Mouse (Mus musculus): ENCODE measurements around the gene Tln2. TPM values are rescaled to one million over a fixed set of nuclear protein-coding genes. Genes with fewer than 3 reads are reported as not detected.

Tln2 gene
- total RNA-seq, 2 experiments from 2014 or later, result 82.5 to 83.1 TPM

DNA sequence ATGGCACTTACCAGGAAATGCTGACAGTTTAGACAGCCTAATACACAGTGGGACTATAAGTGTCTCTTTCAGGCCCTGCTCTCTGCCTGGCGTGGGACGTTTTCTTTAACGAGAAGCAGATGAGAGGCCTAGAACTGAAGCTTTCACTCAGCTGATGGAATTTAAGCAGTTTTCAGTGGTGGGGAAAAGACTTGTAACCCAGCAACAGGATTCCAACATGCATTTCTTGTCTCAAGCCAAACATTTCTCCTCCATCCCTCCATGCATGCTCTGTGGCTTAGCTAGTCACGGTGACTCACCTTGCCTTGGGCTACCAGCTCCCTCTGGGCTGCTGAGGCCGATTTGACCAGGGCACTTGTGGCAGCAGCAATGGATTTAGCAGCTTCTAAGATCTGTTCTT is 330.5 kb downstream of the Tln2 start:
- Histone ChIP-seq H3K27ac (no peak overlapping the region), H3K4me3 (no peak overlapping the region)
- no peak for DNase-seq
- intact Hi-C loops (cut with DNase I), result no loop called here
- TF ChIP-seq CTCF (IDR thresholded peaks at IDR 0.05), result no peak

DNA sequence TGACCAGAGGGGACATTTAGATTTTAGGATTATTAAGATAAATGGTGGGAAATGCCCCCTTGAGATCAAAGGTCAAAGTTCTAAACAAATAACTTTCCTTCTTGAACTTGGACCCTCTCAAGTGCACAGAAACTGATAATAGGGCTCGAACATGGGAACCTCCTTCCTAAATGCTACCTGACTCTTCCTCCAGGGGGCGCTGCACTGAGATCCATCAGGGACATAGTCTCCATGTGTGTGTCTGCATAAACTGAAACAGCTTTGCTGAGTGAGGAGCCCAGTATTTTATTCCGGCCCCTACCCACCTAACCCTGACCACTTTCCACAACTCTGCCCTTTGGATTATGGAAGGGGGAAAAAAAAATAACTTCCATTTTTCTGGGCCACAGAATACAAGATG is 339.1 kb downstream of the Tln2 start:
- TF ChIP-seq CTCF (IDR thresholded peaks at IDR 0.05), result peak; percentile 71
- Histone ChIP-seq H3K4me3 (no peak overlapping the region), H3K27ac (no peak overlapping the region)
- peak; percentile 50 for DNase-seq
- intact Hi-C loops (cut with DNase I), result loop anchor here (2.0 kb wide), 1 partner anchor 54 kb away; no protein-coding TSS in a partner anchor

DNA sequence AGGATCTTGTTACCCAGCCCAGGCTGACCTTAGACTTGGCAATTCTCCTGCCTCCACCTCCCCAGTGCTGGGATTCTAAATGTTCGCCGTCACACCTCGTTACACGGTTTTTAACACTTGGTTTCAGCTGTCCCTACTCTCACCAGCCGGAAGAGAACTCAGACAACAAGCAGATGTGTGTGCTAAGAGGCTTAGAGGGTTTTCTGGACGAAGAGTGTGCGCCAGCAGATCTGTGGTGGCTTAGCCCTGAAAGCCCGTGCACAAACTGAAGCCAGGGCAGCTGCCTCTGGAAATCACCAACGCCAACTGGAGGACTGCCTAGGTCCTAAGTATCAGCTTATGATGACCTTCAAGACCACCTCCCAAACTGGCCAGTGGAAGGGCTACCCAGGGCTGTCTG is 341.5 kb downstream of the Tln2 start:
- DNase-seq, result no peak
- TF ChIP-seq CTCF (IDR thresholded peaks at IDR 0.05), result no peak
- no peak overlapping the region for H3K4me3 ChIP-seq
- intact Hi-C loops (cut with DNase I), result no loop called here
- H3K27ac ChIP-seq, result no peak overlapping the region

DNA sequence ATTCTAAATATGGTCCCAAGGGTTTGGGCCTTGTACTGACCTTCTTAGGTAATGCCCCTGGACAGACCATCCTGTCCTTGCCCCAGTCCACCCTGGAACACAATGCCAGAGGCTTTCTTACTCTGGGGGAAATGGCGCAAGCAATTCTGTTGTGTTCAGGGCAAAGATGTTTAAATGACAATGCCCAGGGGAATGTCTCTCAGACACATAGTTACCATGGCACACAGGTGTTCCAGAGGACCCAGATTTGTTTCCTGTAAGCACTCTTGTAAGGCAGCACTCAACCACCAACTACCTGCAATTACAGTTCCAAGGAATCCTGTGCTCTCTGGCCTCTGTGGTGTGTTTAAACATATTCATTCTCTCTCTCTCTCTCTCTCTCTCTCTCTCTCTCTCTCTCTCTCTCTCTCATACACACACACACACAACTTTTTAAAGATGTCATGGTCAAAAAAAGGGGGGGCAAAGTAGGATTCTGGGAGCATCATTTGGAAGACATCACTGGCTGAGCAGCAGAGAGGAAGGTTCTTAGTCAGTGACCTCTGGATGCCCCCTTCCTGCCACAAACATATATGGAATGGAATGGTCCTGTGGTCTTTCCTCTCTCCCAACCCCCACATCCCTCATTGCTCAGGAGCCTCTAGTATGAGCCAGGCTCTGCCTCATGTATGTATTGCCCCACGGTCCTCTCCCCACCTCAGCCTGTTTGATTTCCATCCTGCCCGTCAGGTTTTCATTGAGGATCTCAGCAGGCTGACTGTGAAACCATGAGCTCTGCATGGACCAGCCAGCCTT is 345.1 kb downstream of the Tln2 start:
- Histone ChIP-seq H3K27ac (no peak overlapping the region), H3K4me3 (no peak overlapping the region)
- no peak for TF ChIP-seq CTCF (IDR thresholded peaks at IDR 0.05)
- peak; percentile 13 for DNase-seq
- intact Hi-C loops (cut with DNase I), result loop anchor here (5.0 kb wide), 2 partner anchors 167 to 212 kb away; partner anchors contain the start of gene Tpm1

DNA sequence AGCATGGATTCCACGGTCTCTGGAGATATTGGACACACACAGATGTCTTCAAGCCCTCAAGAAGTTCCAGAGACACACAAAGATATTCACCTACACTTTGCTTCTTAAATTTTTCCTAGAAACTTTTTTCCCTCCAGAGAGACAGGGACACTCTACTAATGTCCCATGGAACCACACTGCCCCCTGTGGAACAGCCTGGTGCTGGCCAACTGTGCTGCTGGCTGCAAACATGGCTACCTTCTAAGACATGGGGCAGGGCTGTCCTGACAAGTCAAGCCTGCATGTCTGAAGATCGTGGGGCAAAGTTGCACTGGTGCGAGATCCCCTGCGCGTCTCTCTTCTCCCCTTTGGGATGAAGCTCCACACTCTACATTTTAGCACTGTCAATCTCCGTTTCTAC is 346.2 kb downstream of the Tln2 start:
- DNase-seq, result peak; percentile 89
- Histone ChIP-seq H3K27ac (peak overlapping the region; percentile 75), H3K4me3 (peak overlapping the region; percentile 48)
- peak; percentile 92 for TF ChIP-seq CTCF (IDR thresholded peaks at IDR 0.05)
- intact Hi-C loops (cut with DNase I), result loop anchor here (5.0 kb wide), 2 partner anchors 166 to 211 kb away; partner anchors contain the start of gene Tpm1

DNA sequence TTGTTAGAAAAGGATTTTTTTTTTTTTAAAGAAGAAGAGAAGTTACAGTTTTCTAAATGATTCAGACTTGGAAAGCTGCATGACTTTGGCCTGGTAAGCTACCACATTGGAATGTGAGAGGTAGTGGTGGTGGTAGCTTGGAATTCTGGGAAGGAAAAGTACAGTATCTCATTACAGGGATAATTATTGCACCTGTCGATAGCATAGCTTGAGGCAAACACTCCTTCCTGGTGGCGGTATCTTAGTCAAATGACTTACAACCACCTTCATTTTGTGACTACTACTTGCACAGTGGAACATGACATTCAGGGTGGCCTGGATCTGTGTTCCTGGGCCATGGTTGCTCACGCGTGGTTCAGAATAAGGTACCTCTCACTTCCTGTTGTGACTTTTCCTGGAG is 348.3 kb downstream of the Tln2 start:
- no peak for DNase-seq
- intact Hi-C loops (cut with DNase I), result loop anchor here (5.0 kb wide), 2 partner anchors 164 to 209 kb away; partner anchors contain the start of gene Tpm1
- H3K4me3 ChIP-seq, result no peak overlapping the region
- H3K27ac ChIP-seq, result no peak overlapping the region
- TF ChIP-seq CTCF (IDR thresholded peaks at IDR 0.05), result no peak

DNA sequence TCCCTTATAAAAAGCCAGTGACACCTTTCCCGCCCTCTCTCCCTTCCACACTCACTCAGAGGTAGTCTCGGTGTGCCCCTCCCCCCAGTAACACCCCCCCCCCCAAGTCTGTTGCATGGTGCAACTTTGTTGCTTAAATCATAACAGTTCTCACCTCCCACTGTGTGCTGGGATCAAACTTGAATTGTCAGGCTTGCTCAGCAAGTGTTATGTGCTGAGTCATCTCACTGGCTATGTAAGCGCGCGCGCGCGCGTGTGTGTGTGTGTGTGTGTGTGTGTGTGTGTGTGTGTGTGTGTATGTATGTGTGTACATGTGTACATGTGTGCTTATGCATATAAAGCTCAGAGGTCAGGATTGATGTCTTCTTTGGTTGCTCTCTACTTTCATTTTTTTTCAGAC is 350.1 kb downstream of the Tln2 start:
- TF ChIP-seq CTCF (IDR thresholded peaks at IDR 0.05), result no peak
- H3K4me3 ChIP-seq, result no peak overlapping the region
- no peak overlapping the region for H3K27ac ChIP-seq
- intact Hi-C loops (cut with DNase I), result no loop called here
- DNase-seq, result no peak

DNA sequence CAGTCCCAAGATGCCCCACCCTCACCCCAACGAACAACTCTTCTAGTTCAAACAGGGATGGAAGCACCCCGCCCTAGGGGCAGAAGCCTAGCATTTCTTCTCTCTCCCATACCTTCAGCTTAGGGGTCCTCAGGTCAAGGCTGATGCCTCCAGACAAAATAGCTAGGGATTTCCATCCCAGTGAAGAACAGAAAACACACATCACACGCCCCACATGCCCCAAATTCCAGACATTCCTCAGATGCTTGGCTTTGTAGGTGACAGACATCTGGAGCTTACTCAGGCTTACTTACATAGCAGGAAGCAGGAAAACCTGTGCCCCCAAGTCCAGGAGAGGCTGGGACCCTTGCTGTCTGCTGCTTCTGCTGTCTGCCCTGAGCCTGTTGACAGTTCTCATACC is 351.1 kb downstream of the Tln2 start:
- DNase-seq, result no peak
- Histone ChIP-seq H3K27ac (0 out of 2 replicates have a peak overlapping the region, but pooled peaks have one; percentile 10), H3K4me3 (no peak overlapping the region)
- intact Hi-C loops (cut with DNase I), result no loop called here
- no peak for TF ChIP-seq CTCF (IDR thresholded peaks at IDR 0.05)

DNA sequence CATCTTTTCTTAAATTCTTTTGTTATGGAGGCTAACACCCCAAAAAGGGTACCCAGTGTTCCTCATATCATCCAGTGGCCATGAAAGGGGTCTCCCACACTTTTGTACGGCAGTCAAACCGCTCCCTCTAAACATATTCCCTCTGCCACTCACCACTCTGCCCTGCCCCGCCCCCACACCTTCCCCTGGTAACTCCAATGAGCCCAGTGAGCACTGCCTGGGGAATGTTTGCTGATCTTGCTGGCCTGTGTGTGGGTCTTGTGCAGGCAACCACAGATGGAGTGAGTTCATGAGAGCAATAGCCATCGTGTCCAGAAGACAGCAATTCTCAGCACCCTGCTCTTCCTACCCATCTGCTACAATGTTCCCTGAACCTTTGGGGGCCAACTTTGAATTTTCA is 354.3 kb downstream of the Tln2 start:
- intact Hi-C loops (cut with DNase I), result no loop called here
- no peak for TF ChIP-seq CTCF (IDR thresholded peaks at IDR 0.05)
- no peak for DNase-seq
- no peak overlapping the region for H3K27ac ChIP-seq
- H3K4me3 ChIP-seq, result no peak overlapping the region

DNA sequence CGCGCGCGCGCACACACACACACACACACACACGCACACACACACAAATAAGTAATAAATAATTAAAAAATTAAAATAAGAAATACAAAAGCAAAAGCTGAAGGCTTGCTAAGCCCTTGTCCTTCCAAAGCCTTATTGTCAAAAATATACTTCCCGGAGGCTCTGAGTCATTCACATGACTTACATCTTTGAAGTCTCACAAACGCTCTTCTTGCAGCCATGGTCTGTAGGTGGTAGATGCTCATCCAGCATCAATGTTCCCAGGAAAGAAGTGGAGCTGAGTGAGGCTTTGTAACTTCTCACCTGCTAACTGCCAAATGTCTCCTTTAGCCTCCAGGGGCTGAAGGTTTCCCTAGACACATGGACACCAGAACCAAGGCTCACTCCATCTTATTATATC is 362.9 kb downstream of the Tln2 start:
- H3K4me3 ChIP-seq, result no peak overlapping the region
- TF ChIP-seq CTCF (IDR thresholded peaks at IDR 0.05), result no peak
- DNase-seq, result no peak
- intact Hi-C loops (cut with DNase I), result no loop called here
- no peak overlapping the region for H3K27ac ChIP-seq

DNA sequence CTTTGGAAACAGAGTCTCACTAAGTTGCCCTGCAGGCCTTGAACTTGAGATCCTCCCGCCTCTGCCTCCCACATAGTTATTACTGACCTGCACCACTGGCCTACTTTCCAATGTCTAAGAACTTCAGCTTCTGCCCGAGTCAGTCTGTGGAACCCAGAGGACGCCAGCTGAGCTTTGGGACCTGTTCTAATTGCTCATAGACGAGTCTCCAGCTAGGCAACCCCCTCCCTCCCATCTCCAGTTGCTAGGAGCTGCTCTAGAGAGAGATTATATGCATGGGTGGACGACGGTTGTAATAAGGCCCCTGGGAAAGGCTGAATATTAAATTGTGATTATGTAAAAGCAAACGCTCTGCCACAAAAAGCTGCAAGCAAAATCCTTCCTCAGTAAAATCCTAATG is 364.2 kb downstream of the Tln2 start:
- DNase-seq, result no peak
- intact Hi-C loops (cut with DNase I), result no loop called here
- Histone ChIP-seq H3K27ac (no peak overlapping the region), H3K4me3 (no peak overlapping the region)
- no peak for TF ChIP-seq CTCF (IDR thresholded peaks at IDR 0.05)

DNA sequence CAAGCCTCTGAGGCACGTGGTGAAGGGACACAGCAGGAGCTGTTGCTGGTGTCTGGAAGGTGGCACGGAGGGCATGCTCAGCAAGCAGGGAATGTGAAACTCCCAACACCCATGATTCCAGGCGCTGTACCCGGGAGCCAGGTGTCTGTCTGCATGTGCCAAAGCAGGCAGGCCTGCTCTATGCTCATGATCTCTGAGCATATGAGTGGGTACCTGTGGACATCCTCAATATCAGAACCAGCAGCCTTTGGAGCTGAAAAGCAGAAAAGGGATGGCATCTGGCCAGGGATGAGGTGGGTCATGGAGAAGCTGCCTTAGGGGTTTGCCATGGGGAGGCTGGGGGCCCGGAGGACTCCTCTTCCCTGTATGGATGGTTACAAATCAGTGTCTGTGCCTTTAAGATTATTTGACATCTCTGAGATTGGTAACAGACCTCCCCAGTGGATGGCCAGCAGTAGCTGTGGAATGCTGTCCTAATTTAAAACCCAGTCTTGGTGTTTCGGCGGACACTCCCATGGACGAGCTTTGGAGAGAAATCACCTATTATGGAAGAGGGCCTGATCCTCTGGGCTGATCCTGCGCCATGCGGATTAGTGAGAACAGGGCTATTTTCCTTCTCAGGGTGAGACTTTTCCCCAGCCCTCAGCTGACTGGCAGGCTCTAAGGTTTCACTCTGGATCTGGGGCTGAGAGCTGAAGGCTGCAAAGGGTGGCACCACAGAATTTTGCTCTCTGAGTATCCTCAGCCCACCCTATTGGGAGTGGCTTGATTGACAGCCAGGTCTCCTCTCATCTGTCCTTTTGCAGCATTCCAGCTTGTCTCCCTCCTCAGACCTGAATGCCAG is 367.8 kb downstream of the Tln2 start:
- peak; percentile 86 for DNase-seq
- H3K4me3 ChIP-seq, result peak overlapping the region; percentile 61
- peak overlapping the region; percentile 90 for H3K27ac ChIP-seq
- no peak for TF ChIP-seq CTCF (IDR thresholded peaks at IDR 0.05)
- intact Hi-C loops (cut with DNase I), result loop anchor here (5.0 kb wide), 1 partner anchor 144 kb away; the partner anchor contains the start of gene Tpm1

DNA sequence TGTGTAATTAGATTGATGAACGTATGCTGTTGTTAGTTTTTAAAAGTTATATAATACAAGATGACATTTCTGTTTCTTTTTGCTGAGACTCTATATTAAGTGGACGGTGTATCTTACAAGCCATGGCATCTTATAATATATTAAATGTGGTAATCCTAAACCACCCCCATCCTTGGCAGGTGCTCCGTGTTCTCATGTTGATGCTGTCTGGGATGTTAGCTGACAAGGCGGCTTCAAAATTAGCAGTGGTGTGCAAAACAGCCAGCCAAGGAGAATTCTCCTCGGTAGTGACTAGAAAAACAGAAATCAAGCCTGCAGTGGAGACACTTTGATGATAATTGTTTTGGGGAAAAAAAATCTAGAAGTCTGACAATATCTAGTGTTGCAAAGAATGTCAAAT is 371.8 kb downstream of the Tln2 start:
- H3K4me3 ChIP-seq, result no peak overlapping the region
- intact Hi-C loops (cut with DNase I), result no loop called here
- no peak for TF ChIP-seq CTCF (IDR thresholded peaks at IDR 0.05)
- DNase-seq, result peak; percentile 84
- peak overlapping the region; percentile 90 for H3K27ac ChIP-seq
